Mouse (Mus musculus): ENCODE measurements around the gene Efr3b. TPM values are rescaled to one million over a fixed set of nuclear protein-coding genes. Genes with fewer than 3 reads are reported as not detected.

Gene Efr3b
- polyA plus RNA-seq, 1 experiment from 2014 or later: 3.1 TPM

GRCm38 (mm10) chr12:4068551-4068950 is 29.8 kb upstream of the Efr3b start:
- H3K4me2 ChIP-seq (replicated peaks; ENCODE audit: low read depth, low read length): no peak overlapping the region

GRCm38 (mm10) chr12:4066681-4067459 is 28.2 kb upstream of the Efr3b start:
- H3K27ac ChIP-seq (ENCODE audit: low read depth, low read length): no peak overlapping the region
- ATAC-seq (ENCODE audit: low FRiP score, low TSS enrichment): no peak
- H3K4me3 ChIP-seq (ENCODE audit: low read length): no peak overlapping the region
- H3K27me3 ChIP-seq (ENCODE audit: control insufficient read depth, insufficient read depth, low read length): no peaks in the 10 kb centered on the region
- 70% methylated on average over 6 of the region's 6 CpGs for WGBS
- H3K36me3 ChIP-seq (ENCODE audit: control insufficient read depth, insufficient read depth, low read length): no peaks in the 10 kb centered on the region
- H3K9me3 ChIP-seq (ENCODE audit: control insufficient read depth, low read length): no peaks in the 10 kb centered on the region
- H3K4me1 ChIP-seq (ENCODE audit: control insufficient read depth, insufficient read depth, low read length): no peaks in the 10 kb centered on the region
- no peak overlapping the region for H3K4me2 ChIP-seq (replicated peaks; ENCODE audit: low read depth, low read length)
- H3K9ac ChIP-seq (ENCODE audit: low read depth, low read length): no peak overlapping the region

More at GRCm38 (mm10) chr12:4068551-4068950, 29.8 kb upstream of the Efr3b start:
- Histone ChIP-seq H3K4me3 (ENCODE audit: low read length) (no peak overlapping the region), H3K4me1 (ENCODE audit: control insufficient read depth, insufficient read depth, low read length) (no peaks in the 10 kb centered on the region), H3K9ac (ENCODE audit: low read depth, low read length) (no peak overlapping the region), H3K36me3 (ENCODE audit: control insufficient read depth, insufficient read depth, low read length) (no peaks in the 10 kb centered on the region), H3K27me3 (ENCODE audit: control insufficient read depth, insufficient read depth, low read length) (no peaks in the 10 kb centered on the region), H3K9me3 (ENCODE audit: control insufficient read depth, low read length) (no peaks in the 10 kb centered on the region), H3K27ac (ENCODE audit: low read depth, low read length) (no peak overlapping the region)
- no peak for ATAC-seq (ENCODE audit: low FRiP score, low TSS enrichment)
- WGBS: 81% methylated on average over 4 of the region's 4 CpGs

- no peaks in the 10 kb centered on the region for H3K27me3 ChIP-seq (ENCODE audit: control insufficient read depth, insufficient read depth, low read length)
- H3K9ac ChIP-seq (ENCODE audit: low read depth, low read length): no peak overlapping the region
- no peak overlapping the region for H3K4me3 ChIP-seq (ENCODE audit: low read length)
- H3K4me1 ChIP-seq (ENCODE audit: control insufficient read depth, insufficient read depth, low read length): no peaks in the 10 kb centered on the region
- no peak overlapping the region for H3K27ac ChIP-seq (ENCODE audit: low read depth, low read length)
- H3K9me3 ChIP-seq (ENCODE audit: control insufficient read depth, low read length): no peaks in the 10 kb centered on the region
- no peak overlapping the region for H3K4me2 ChIP-seq (replicated peaks; ENCODE audit: low read depth, low read length)
- no peaks in the 10 kb centered on the region for H3K36me3 ChIP-seq (ENCODE audit: control insufficient read depth, insufficient read depth, low read length)
- ATAC-seq (ENCODE audit: low FRiP score, low TSS enrichment): no peak
- WGBS: 71% methylated on average over 8 of the region's 8 CpGs
These were observed 27.2 kb upstream of the Efr3b start for GRCm38 (mm10) chr12:4065944-4066343.

GRCm38 (mm10) chr12:4065498-4065897 is 26.8 kb upstream of the Efr3b start:
- no peaks in the 10 kb centered on the region for H3K9me3 ChIP-seq (ENCODE audit: control insufficient read depth, low read length)
- no peaks in the 10 kb centered on the region for H3K4me1 ChIP-seq (ENCODE audit: control insufficient read depth, insufficient read depth, low read length)
- H3K4me2 ChIP-seq (replicated peaks; ENCODE audit: low read depth, low read length): no peak overlapping the region
- H3K4me3 ChIP-seq (ENCODE audit: low read length): no peak overlapping the region
- no peak overlapping the region for H3K9ac ChIP-seq (ENCODE audit: low read depth, low read length)
- H3K36me3 ChIP-seq (ENCODE audit: control insufficient read depth, insufficient read depth, low read length): no peaks in the 10 kb centered on the region
- 88% methylated on average over 2 of the region's 2 CpGs for WGBS
- H3K27me3 ChIP-seq (ENCODE audit: control insufficient read depth, insufficient read depth, low read length): no peaks in the 10 kb centered on the region
- no peak for ATAC-seq (ENCODE audit: low FRiP score, low TSS enrichment)
- H3K27ac ChIP-seq (ENCODE audit: low read depth, low read length): no peak overlapping the region

DNA sequence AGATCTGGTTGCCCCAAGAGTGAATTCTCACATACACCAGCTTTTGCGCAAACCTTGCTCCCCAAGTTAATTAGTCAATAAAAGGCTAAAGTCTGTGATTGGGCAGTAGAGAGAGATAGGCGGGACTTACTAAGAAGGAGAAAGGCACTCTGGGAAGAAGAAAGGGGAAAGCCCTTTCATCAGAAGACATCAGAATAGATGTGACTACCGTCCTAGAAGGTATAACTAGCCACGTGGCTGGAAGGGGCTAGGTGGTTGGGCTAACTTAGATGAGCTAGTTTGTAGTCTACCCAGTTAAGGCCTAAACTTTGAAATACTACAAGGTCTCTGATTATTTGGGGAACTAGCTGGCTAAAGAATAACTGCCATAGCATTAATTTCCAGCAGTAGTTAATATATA is 21.0 kb upstream of the Efr3b start:
- Histone ChIP-seq H3K27me3 (ENCODE audit: control insufficient read depth, insufficient read depth, low read length) (no peaks in the 10 kb centered on the region), H3K9me3 (ENCODE audit: control insufficient read depth, low read length) (no peaks in the 10 kb centered on the region), H3K4me1 (ENCODE audit: control insufficient read depth, insufficient read depth, low read length) (no peaks in the 10 kb centered on the region), H3K9ac (ENCODE audit: low read depth, low read length) (no peak overlapping the region), H3K4me2 (replicated peaks; ENCODE audit: low read depth, low read length) (no peak overlapping the region), H3K36me3 (ENCODE audit: control insufficient read depth, insufficient read depth, low read length) (no peaks in the 10 kb centered on the region), H3K4me3 (ENCODE audit: low read length) (no peak overlapping the region), H3K27ac (ENCODE audit: low read depth, low read length) (no peak overlapping the region)
- 91% methylated on average over 4 of the region's 4 CpGs for WGBS
- no peak for ATAC-seq (ENCODE audit: low FRiP score, low TSS enrichment)

GRCm38 (mm10) chr12:4058321-4058720 is 19.6 kb upstream of the Efr3b start:
- ATAC-seq (ENCODE audit: low FRiP score, low TSS enrichment): no peak
- Histone ChIP-seq H3K27me3 (ENCODE audit: control insufficient read depth, insufficient read depth, low read length) (no peaks in the 10 kb centered on the region), H3K27ac (ENCODE audit: low read depth, low read length) (no peak overlapping the region), H3K36me3 (ENCODE audit: control insufficient read depth, insufficient read depth, low read length) (no peaks in the 10 kb centered on the region), H3K4me1 (ENCODE audit: control insufficient read depth, insufficient read depth, low read length) (no peaks in the 10 kb centered on the region), H3K9me3 (ENCODE audit: control insufficient read depth, low read length) (no peaks in the 10 kb centered on the region), H3K9ac (ENCODE audit: low read depth, low read length) (no peak overlapping the region), H3K4me3 (ENCODE audit: low read length) (no peak overlapping the region), H3K4me2 (replicated peaks; ENCODE audit: low read depth, low read length) (no peak overlapping the region)
- 79% methylated on average over 9 of the region's 9 CpGs for WGBS

DNA sequence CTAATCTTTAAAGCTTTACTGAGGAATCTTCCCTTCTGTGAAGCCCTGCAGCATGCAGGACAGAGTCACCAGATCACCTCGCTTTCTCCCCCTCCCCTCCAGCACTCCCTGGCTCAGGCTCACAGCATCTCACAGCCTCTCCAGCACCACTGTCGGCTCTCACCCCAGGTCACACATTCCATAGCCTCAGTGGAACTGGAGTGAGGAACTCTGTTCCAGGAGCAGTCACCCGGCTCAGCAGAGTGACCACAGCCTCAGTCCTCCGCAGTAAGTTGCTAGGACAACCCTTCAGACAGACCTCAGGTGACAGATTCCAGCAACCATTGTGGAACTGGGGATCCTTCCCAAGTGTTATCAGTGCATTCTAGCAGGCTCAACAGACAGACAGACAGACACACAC is 16.1 kb upstream of the Efr3b start:
- 26% methylated on average over 4 of the region's 4 CpGs for WGBS

DNA sequence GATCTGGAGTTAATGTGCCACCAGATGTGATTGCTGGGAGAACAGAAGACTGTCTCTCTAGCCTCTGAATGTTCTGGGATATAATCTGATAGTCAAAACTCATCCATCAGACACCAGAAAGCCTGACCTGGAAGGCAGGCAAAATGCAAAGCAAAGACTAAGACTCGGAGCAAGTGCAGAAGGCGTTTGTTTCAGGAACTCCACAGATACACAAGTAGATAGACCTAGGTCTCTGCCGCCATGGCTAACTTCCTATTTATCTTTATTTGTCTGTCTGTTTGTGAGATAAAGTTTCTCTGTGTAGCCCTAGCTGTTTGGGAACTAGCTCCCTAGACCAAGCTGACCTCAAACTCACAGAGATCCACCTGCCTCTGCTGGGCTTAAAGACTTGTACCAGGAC is 14.9 kb upstream of the Efr3b start:
- no peak for ATAC-seq (ENCODE audit: low FRiP score, low TSS enrichment)
- no peak overlapping the region for H3K9ac ChIP-seq (ENCODE audit: low read depth, low read length)
- H3K27ac ChIP-seq (ENCODE audit: low read depth, low read length): no peak overlapping the region
- no peaks in the 10 kb centered on the region for H3K36me3 ChIP-seq (ENCODE audit: control insufficient read depth, insufficient read depth, low read length)
- H3K27me3 ChIP-seq (ENCODE audit: control insufficient read depth, insufficient read depth, low read length): no peaks in the 10 kb centered on the region
- no peaks in the 10 kb centered on the region for H3K4me1 ChIP-seq (ENCODE audit: control insufficient read depth, insufficient read depth, low read length)
- H3K9me3 ChIP-seq (ENCODE audit: control insufficient read depth, low read length): no peaks in the 10 kb centered on the region
- 87% methylated on average over 3 of the region's 3 CpGs for WGBS
- H3K4me2 ChIP-seq (replicated peaks; ENCODE audit: low read depth, low read length): no peak overlapping the region
- H3K4me3 ChIP-seq (ENCODE audit: low read length): no peak overlapping the region

More for the DNA sequence above, 16.1 kb upstream of the Efr3b start:
- Histone ChIP-seq H3K4me1 (ENCODE audit: control insufficient read depth, insufficient read depth, low read length) (no peaks in the 10 kb centered on the region), H3K9me3 (ENCODE audit: control insufficient read depth, low read length) (no peaks in the 10 kb centered on the region), H3K27me3 (ENCODE audit: control insufficient read depth, insufficient read depth, low read length) (no peaks in the 10 kb centered on the region), H3K9ac (ENCODE audit: low read depth, low read length) (no peak overlapping the region), H3K36me3 (ENCODE audit: control insufficient read depth, insufficient read depth, low read length) (no peaks in the 10 kb centered on the region), H3K27ac (ENCODE audit: low read depth, low read length) (no peak overlapping the region), H3K4me2 (replicated peaks; ENCODE audit: low read depth, low read length) (no peak overlapping the region), H3K4me3 (ENCODE audit: low read length) (no peak overlapping the region)
- ATAC-seq (ENCODE audit: low FRiP score, low TSS enrichment): no peak

- Histone ChIP-seq H3K27me3 (ENCODE audit: control insufficient read depth, insufficient read depth, low read length) (no peaks in the 10 kb centered on the region), H3K4me3 (ENCODE audit: low read length) (no peak overlapping the region), H3K9ac (ENCODE audit: low read depth, low read length) (no peak overlapping the region), H3K27ac (ENCODE audit: low read depth, low read length) (no peak overlapping the region), H3K9me3 (ENCODE audit: control insufficient read depth, low read length) (no peaks in the 10 kb centered on the region), H3K36me3 (ENCODE audit: control insufficient read depth, insufficient read depth, low read length) (no peaks in the 10 kb centered on the region), H3K4me1 (ENCODE audit: control insufficient read depth, insufficient read depth, low read length) (no peaks in the 10 kb centered on the region), H3K4me2 (replicated peaks; ENCODE audit: low read depth, low read length) (no peak overlapping the region)
- ATAC-seq (ENCODE audit: low FRiP score, low TSS enrichment): no peak
- 70% methylated on average over 9 of the region's 9 CpGs for WGBS
These were observed 12.2 kb upstream of the Efr3b start for GRCm38 (mm10) chr12:4050861-4051425.
